Mouse (Mus musculus): ENCODE measurements at regions not wholly inside any gene's neighbourhood (a gene's known extent, or its start where the extent isn't known, plus 50 kb on each side); places are given as distances from the start of the nearest gene placed in this dataset.

DNA sequence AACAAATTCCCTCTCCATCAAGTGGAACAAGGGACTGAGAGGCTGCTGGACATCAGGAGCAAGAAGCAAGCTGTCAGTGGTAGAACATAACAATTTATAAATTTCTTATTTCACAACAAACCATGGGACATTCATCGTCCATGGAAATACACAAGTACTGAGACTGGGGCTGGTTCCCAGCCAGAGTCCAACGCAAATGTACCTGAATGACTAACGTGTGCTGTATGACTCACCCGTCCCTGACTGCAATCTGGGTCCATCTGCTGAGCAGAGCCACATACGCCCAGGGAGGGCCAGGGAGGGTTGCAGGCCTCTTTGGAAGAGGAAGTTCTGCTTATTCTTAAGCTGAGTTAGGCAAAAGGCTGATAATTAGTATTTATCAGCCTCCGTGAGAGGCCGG is 320.1 kb upstream of the Pappa start:
- ATAC-seq (replicated peaks; ENCODE audit: poor library complexity, severe bottlenecking), result no peak

DNA sequence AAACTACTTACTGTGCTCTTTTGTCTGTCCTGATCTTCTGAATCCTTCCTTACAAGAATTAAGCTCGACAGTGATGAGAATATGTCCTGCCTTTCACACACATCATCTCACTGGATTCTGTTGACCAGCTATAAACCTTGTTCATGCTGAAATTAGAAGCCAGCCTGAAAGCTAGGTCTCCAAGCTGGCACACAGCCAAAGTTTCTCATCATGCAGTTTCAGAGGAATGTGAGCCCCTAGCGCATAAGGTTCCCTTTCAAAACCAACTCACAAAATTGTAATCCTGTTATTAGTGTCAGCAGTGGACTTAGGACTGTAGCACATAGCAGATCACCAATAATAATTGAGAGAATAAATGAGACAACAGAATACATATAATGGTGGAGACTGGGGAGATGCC is 319.0 kb upstream of the Pappa start:
- ATAC-seq (replicated peaks; ENCODE audit: poor library complexity, severe bottlenecking), result no peak

DNA sequence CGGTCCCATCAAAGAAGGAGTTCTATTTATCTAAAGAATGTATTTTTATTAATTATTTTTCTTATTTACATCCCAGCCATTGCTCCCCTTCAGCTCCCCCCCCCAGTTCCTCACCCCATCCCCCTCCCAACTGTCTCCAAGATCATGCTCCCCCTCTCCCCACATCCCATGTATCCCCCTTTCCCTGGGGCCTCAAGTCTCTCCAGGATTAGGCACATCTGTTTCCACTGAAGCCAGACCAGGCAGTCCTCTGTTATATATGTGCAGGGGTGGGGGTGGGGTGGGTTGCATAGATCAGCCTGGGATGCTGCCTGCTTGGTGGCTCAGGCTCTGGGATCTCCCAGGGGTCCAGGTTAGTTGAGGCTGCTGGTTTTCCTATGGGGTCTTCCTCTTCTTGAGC is 316.8 kb upstream of the Pappa start:
- no peak for ATAC-seq (replicated peaks; ENCODE audit: poor library complexity, severe bottlenecking)

DNA sequence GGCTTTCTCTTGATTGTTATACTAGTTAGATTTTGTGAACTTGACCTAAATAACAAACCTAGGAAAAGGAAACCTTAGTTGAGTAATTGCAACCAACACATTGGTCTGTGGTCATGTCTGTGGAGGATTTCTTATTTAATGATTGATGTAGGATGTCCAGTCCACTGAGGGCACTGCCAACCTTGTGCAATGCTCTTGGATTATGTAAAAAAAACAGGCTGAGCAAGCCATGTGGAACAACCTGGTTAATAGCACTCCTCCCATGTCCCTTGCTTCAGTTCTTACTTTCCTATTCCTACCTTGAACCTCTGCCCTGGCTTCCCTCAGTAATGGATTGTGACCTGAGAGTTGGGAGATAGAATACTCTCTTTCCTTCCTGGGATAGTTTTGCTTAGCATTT is 312.0 kb upstream of the Pappa start:
- ATAC-seq (replicated peaks; ENCODE audit: poor library complexity, severe bottlenecking), result no peak

DNA sequence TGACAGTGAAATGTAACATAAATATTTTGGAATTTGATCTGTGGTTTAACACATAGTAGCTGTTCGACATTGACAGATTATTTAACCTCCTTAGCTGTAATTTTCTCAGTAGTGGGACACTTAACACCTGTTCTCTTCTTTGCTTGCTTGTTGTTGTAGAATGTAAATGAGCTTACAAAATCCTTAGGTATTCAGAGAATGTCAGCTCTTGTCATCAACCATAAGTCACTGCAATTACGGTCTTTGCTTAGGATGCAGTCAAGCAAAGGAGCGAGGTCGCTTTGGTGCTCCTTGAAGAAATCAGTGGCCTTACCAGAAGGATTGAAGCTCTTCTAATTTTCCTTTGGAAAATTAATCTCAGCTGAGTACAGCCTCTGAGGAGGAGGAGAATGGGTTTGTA is 311.2 kb upstream of the Pappa start:
- no peak for ATAC-seq (replicated peaks; ENCODE audit: poor library complexity, severe bottlenecking)

DNA sequence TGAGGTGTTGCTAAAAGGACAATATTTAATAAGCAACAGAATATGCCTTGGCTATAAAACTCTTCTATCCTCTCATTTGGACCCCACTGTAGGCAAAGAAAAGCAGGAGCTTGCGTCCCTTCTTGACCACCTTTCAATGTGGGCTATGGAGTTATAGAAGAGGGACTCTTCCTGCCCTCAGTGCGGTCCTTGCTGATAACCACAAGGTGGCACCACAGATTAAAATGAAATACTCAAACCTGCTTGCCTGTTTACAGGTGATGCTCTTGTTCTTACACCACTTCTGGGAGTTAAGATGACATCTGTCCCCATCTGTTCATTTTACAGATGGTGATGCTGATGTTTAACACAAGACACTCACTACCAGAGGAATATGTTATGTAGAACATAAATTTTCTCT is 291.1 kb upstream of the Pappa start:
- no peak for ATAC-seq (replicated peaks; ENCODE audit: poor library complexity, severe bottlenecking)

DNA sequence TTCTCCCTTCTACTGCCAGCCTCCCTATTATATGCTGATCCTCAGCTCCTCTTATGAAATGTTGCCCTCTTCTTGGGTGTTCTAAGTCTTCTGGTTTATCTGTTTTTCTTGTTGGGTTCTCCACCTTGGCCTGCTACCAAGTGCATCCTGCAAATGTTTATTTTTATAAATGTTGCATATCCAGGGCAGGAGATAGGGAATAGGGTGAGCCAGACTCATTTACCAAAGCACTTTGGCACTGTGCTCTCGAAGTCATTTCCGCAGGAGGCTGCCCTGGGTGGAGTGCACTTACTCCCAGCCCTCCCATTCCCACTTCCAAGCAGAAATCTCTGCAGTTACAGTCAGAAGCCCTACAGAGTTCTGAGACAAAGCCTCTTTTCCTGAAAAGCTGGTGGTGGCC is 249.5 kb upstream of the Pappa start:
- no peak for ATAC-seq (replicated peaks; ENCODE audit: poor library complexity, severe bottlenecking)

DNA sequence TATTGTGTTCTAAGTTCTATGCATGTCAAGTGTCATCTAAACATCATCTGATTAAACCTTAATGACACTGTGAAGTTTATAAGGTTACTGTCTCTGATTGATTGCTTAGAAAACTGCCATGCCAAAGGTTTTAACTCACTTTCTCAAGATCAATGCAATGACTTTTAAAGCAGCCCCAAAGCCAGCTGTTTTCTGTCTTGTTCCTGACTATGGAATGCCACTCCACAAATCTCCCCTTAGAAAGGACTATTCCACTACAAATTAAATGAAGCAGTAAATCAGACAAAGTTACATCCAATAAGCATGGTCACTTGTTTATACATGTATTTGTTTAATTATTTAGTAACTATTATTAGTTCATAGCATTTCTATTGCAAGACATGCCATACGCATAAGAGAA is 247.1 kb upstream of the Pappa start:
- ATAC-seq (replicated peaks; ENCODE audit: poor library complexity, severe bottlenecking), result no peak

DNA sequence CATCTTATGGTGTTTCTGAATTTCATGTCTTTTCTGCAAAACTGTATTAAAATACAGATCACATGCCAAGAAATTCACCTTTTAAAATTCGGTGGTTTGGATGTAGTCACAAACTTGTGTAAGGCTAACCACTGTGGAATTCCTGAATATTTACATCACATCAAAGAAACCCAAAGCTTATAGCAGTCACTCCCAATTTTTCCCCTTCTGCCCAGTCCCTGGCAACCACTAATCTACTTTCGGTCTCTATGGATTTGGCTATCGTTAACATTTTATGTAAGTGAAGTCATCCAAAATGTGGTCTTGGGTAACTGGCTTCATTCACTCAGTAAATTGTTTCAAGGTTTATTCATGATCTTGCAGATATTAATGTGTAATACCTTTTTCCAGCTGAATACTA is 226.0 kb upstream of the Pappa start:
- ATAC-seq (replicated peaks; ENCODE audit: poor library complexity, severe bottlenecking), result no peak

DNA sequence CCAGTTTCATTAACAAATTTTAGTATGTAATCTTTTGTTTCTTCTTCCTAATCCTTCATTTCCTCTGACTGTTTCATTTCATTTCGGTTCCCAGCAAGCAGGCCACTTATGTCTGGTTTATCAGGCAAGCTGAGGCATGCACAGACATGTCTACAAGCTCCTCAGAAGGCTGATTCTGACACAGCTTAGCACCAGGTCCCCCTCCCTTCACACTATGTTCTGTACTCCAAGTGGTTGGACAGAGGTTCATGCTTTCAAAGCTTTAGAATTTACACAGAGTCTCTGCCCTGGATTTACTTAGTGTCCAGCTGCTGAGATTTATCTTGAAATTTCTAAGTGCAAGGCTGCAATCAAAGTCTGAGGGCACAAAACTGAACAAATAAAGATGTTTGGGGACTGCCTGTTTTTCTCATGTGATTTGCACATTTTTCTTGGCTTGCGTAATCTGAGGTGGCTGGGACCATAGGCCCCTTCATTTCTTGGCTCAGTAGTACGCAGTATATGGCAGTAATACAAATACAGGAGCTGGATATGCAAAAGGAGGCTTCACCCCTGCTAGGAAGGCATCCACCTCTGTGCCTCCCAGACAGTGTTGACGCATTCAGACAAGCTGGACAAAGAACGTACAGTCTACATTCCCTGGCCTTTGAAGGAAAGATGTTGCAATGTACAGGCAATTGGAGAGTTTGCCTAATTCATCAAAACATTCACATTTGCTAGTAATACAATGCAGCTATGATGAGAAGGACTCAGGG is 222.7 kb upstream of the Pappa start:
- ATAC-seq (replicated peaks; ENCODE audit: poor library complexity, severe bottlenecking), result no peak

DNA sequence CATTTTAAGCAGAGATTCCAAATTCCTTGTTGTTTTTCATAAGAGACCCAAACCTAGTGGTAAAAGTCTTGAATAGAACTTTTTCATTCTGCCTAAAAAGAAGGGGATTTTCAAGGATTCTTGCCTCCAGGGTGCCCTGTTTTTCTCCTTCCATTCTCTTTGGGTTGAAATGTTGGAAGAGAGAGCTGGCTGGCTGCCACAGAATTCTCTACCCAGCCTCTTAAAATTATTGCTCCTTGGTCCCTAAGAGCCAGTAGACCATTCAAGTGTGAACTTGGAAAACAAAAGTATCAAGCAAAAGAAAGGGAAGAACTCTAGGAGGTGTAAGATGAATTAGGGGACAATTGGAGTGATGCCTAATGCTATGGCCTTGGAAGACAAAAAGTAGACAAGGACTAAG is 200.2 kb upstream of the Pappa start:
- no peak for ATAC-seq (replicated peaks; ENCODE audit: poor library complexity, severe bottlenecking)

DNA sequence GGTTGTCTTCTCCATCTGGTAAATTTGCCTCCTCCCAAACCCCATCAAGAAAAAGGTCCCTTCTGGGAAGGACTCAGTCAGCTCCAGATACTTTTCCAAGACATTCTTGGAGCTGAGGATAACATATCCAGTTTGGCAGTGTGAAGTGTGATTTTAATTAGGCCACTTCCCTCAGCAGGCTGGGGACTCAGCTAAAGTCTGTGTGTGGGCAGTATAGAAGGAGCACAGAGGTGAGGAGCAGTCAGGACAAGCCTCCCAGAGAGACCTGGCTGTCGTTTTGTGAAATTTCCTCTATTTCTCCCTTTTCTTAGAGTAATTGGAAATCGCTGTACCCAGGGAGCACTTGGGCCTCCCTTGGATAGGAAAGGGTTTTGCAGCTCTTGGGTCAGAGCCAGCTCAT is 195.4 kb upstream of the Pappa start:
- ATAC-seq (replicated peaks; ENCODE audit: poor library complexity, severe bottlenecking), result no peak

DNA sequence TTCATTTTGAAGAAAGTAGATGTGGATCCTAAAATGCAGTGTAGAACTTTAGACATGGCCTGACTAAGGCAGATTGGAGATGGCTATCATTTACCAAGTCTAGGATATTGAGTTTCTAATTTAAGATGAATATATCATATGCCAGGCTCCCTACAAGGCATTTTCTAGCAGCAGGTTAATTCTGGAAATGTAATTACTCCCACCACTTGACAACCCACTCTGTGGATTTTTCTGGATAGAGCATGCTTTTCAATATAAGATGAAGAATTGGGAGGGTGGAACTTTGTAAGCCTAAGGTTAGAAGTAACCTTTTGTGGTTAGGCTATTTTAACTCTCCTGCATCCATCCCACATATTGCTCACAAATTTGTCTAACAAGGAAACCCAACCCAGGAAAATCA is 178.4 kb upstream of the Pappa start:
- ATAC-seq (replicated peaks; ENCODE audit: poor library complexity, severe bottlenecking), result no peak

DNA sequence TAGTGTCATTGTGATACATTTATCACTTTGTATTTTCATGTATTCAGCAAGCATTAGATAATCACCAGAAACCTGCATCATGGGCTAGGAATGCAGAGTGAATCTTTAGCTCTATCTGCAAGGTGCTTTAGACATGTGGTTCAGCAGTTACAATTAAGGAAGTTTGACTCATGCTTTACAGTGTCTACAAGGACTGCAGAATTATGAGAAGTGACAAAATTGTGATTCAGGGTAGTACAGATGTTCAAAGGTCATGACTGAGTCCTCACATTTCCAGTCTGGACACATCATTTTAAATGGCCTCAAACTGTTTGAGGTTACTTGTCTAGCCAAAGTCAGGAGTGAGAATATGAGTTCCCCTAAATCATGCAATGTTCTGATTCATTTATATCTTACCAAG is 171.3 kb upstream of the Pappa start:
- no peak for ATAC-seq (replicated peaks; ENCODE audit: poor library complexity, severe bottlenecking)

DNA sequence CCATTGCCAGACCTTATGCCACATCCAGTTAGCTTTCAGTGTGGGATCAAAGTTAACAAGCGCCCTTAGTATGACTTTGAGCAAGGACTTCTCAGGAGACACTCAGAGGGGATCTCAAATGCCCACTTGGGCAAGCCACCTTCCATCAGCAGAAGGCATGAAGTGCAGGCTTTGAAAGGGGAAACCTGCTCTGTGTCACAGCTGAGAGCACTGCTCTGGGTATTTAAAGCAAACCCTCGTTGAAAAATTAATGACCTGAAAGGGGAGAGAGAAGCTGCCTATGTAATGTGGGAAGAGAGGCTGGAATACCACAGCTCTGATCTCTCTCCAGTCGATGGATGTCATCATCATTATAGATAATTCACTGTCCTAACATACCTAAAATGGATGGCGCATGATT is 165.1 kb upstream of the Pappa start:
- no peak for ATAC-seq (replicated peaks; ENCODE audit: poor library complexity, severe bottlenecking)

DNA sequence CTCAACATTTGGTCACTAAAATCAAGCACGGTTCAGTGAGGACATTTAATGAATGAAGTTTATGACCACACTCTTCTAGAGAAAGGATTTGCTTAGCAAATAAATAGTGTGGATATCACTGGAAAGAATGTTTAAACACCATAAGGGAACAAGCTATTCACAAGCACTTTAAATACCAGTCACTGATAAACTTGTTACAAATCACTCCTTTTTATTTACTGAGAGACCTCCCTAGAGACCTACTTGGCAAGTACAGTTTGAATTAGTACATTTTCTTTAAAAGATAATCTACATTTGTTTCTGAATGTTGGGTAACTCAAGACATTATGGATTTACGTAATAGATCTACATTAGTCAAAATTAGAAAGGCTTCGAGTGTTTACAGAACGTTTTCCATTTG is 162.2 kb upstream of the Pappa start:
- no peak for ATAC-seq (replicated peaks; ENCODE audit: poor library complexity, severe bottlenecking)
